Mouse (Mus musculus): ENCODE measurements around the gene Aimp1. TPM values are rescaled to one million over a fixed set of nuclear protein-coding genes. Genes with fewer than 3 reads are reported as not detected.

Gene Aimp1
- total RNA-seq (2023), result 10 to 100 TPM; 22.5 to 23.4 TPM

GRCm38 (mm10) chr3:132684231-132684928 lies at the start of gene Aimp1:
Gene Aimp1 (minus strand): TSS chr3:132684370.

DNA sequence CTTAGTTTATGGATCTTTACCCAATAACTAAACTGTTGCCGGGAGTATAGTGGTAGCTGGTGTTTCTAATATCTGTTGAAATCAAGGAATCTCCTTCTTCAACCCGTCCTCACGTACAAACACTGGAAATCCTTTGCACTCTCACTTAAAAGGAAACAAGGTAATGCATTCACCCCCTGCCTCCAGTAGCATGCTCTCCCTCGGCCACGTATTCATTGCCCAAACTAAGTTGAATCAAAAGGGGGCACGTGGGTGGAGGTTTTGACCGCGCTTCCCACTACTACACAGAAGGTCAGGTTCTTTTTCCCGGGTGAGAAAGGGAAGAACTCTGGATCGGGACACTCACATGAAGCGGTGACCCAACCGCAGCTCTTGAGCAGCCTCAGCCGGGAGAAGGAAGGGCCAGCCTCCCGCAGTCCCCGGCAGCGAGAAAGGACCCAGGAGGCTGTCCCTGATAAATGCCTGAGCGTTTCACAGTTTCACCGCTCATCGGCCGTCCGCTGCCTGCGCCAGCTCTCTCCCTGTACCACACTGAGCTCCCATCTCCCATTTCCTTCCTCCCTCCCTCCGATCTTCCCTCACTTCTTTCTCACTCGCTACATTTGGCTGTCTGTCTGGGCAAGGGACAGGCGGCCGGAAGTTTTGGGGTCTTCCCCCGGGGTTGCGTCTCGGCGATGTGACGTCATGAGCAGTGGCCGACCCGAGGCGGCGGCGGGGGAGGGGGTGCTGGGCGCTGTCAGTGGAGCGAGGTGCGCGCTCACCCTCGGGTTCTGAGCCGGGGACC lies 531 bp downstream of the Aimp1 start, which contains the start of gene Tbck:
Tbck (plus strand) TSS at position 698 of the 784 bp plus-strand sequence.

DNA sequence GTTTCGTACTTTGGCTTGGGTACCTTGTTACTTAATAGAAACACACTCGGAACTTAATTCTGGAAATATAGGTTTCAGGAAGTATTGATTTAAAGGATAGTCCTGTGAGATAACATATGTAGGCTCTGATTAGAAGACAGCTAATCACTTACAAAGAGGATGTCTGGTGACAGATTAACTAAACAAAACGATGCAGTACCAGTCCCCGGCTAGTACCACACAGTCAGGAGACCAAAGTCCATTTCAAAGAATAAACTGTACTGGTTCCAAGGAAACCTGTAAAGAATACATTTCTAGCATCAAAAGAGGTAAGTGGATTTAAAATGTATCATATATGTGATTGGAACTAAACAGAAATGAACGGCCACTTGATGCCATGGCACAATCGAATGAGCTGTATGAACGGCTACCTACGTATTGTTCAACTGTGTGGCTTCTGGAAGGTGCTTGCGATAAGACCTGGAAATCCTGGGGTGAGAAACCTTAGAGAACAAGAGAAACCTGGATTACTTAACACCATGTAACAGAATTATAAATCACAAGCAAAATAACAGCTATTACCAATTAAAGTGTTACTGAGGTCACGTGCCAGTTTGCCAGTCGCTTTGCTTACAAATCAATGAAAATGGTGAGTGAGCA lies 54.5 kb downstream of the Aimp1 start, which contains the start of gene Gimd1:
Gimd1 (plus strand) TSS at position 220 of the 639 bp plus-strand sequence.

Other genes with a start within 250 kb of the Aimp1 start
- gene Gimd1, start 54.5 kb downstream of the Aimp1 start, total RNA-seq (2023), result not detected
- gene Tbck, start 226 bp downstream of the Aimp1 start, total RNA-seq (2023), result 10 to 100 TPM; 18.4 TPM

Data from neutrophil, adult 59 days (primary cell).